Mouse (Mus musculus) embryonic facial prominence, embryonic 14.5 days (tissue): ENCODE results near the gene Gypa. TPM values are rescaled to one million over a fixed set of nuclear protein-coding genes. Genes with fewer than 3 reads are reported as not detected.

Experiments used
- polyA plus RNA-seq: library from polyadenylated mRNA; unstranded; fragments of >200 nt; fragmentation: Nextera tagmentation; extraction: Ambion mirVana; gene quantifications from 2 replicates; pipeline ENCODE4 v1.2.1, GENCODE M21; 2014

Gypa gene
- polyA plus RNA-seq, 1 experiment from 2014 or later, result 9.6 TPM

Other genes starting within 250 kb of the Gypa start
- 0.07 and 0.20 TPM in 2 replicates for gene Frem3, start 117.3 kb downstream of the Gypa start, polyA plus RNA-seq
- gene Smarca5, start 245.7 kb downstream of the Gypa start, polyA plus RNA-seq, result 77.3 and 81.6 TPM in 2 replicates